Mouse (Mus musculus) natural killer cell, adult 2 months (primary cell): ENCODE results near the gene Psmd13.
A peak's percentile ranks its signal among the peaks of the same experiment; 100 is the strongest.

Experiments
- DNase-seq, 2 experiments: peaks; one replicate each; pipeline ENCODE4 v3.0.0; 2022; ENCODE audit warnings: low spot score in 2 of 2

The Psmd13 gene

GRCm38 (mm10) chr7:140944236-140944635, 62.5 kb downstream of the Psmd13 start:
- no peak for DNase-seq

- DNase-seq = no peak
Measured at GRCm38 (mm10) chr7:140945247-140945646, 63.5 kb downstream of the Psmd13 start.

GRCm38 (mm10) chr7:140946311-140946710, 64.5 kb downstream of the Psmd13 start:
- DNase-seq = no peak

GRCm38 (mm10) chr7:140946980-140947379, 65.2 kb downstream of the Psmd13 start:
- DNase-seq = peak; percentile 62 to 75

GRCm38 (mm10) chr7:140948161-140948560, 66.4 kb downstream of the Psmd13 start:
- DNase-seq = no peak
